Mouse (Mus musculus) testis, postnatal 14 days (tissue): ENCODE results near the gene Spryd3.

ENCODE experiments used
- DNase-seq: peaks from one replicate; pipeline ENCODE4 v3.0.0; 2021; ENCODE audit warnings: low spot score

The Spryd3 gene

DNA sequence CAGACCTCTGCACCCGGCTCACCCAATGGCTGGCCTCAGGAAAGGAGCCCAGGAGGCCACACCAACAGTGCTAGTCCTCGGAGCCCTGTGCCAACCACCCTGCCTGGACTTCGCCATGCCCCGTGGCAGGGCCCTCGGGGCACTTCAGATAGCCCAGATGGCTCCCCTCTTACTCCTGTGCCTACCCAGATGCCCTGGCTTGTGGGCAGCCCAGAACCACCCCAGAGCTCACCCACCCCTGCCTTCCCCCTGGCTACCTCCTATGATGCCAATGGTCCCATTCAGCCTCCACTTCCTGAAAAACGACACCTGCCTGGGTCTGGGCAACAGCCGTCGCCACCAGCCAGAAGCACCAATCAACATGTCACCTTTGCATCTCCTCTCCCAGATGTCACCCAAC is 23.2 kb downstream of the Spryd3 start:
- DNase-seq, result no peak

DNA sequence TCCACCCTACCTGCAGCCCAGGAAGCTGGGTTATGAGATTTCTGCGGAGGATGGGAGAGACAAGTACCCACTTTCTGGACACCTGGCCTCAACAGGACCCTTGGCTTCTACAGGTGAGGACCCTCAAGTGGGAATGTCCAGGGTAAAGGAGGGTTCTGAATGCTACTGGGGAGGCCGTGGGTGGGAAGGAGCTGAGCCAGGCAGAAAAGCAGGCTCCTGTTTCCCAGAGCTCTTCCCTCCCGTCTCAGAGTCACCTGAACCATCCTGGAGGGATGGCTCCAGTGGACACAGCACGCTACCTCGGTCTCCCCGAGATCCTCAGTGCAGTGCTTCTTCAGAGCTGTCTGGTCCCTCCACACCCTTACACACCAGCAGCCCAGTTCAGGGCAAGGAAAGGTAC is 23.9 kb downstream of the Spryd3 start:
- DNase-seq, result no peak

DNA sequence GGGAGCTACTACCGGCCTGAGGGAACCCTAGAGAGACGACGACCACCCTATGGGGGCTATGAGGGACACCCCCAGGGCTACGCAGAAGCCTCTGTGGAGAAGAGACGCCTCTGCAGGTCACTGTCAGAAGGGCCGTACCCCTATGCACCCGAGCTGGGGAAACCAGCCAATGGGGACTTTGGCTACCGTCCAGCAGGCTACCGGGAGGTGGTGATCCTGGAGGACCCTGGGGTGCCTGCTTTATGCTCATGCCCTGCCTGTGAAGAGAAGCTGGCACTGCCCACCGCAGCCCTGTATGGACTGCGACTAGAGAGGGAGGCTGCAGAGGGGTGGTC is 24.6 kb downstream of the Spryd3 start:
- no peak for DNase-seq

- no peak for DNase-seq
Observed at GRCm38 (mm10) chr15:102110701-102111494, 25.1 kb downstream of the Spryd3 start.

DNA sequence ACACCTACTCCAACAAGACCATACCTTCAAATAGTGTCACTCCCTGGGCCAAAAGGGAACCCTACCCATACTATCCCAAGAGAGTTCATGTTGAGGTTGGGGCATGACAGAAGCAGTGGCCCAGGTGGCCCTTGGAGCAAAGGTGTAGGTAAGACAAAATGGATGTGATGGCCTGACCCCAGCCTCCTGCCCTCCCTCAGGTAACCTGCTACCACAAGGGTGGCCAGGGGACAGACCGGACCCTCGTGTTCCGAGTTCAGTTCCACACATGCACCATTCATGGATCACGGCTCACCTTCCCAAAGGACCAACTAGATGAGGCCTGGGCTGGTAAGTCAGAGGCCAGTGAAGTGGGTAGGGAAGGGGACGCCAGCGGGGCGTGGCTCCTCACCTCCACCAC is 25.8 kb downstream of the Spryd3 start:
- no peak for DNase-seq

- peak; percentile 63 for DNase-seq
Observed at GRCm38 (mm10) chr15:102108651-102109525, 27.1 kb downstream of the Spryd3 start.

DNA sequence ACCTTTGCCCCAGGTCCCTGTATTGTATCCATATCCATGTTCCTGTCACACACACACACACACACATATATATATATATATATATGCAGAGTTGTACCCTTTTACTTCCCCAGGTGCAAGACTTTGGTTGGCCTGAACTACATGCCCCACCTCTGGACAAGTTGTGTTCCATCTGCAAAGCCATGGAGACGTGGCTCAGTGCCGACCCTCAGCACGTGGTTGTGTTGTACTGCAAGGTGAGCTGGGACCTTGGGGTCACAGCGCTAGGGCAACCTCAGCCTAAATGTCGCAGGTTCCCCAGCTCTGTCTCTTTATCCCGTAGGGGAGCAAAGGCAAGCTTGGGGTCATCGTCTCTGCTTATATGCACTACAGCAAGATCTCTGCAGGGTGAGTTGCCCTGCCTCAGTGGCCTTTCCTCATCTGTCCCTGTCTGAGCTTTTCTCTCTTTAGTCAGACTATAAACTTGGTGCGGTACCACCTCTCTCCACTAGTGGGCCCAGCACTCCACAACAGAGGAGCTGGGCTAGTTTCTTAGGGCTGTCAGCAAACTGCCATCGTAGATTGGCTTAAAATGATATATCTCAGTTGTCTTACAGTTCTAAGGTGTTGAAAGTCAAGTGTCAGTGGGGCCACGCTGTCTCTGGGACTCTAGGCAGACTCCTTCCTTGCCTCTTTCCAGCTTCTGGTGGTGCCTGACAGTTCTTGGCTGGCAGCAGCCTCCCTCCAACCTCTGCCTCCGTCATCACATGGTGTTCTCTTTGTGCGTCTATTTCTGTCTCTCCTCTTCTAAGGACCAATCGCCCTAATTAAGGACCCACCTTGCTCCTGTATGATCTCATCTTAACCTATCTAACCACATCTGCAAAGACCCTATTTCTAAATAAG is 28.1 kb downstream of the Spryd3 start:
- no peak for DNase-seq

- DNase-seq, result no peak
Observed at GRCm38 (mm10) chr15:102106754-102107456, 29.1 kb downstream of the Spryd3 start.

DNA sequence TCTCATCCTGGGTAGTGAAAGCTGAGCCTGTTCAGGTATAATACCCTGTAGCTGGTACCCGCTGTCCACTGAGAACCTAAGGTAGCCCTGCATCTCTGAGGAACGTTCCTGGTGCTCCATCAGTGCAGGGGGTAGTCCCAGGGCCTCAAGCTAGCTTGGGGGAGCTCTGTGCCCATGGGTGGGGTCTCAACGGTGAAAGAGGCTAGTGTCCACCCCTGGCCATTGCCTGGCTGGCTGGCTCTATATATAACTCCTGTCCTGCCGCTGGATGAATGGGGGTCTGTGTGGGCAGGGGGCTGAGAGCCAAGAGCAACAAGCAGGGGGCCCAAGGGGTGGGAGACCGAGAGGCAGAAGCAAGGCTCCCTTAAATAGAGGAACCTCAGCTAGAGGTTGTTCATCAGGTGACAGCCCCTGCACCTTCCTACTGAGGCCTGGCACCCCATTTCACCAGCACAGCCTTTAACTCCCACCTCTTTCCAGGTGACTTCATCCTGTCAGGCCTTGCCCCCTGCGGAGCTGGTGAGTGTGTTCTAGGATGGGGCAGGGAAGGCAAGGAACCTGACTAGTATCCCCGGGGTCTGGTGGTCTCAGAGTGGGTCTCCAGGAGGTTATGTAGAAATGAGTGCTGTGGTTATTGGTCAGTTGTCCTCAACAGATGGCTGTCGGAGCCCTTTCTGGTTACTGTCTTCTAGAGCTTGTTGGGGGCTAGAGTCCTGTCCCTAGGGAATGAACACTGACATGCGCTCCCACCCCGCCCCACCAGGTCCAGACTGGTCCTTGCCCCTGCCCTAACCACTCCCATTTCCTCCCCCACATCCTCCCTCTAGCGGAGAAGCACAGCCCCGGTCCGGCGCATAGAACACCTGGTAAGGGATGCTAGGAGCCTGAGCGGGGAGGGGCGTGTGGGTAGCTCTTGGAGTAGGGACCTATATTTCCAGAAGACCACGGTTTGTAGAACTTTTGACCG is 30.0 kb downstream of the Spryd3 start:
- DNase-seq, result no peak

GRCm38 (mm10) chr15:102105360-102105759 is 30.7 kb downstream of the Spryd3 start:
- DNase-seq, result no peak

- DNase-seq, result peak; percentile 58
Observed at GRCm38 (mm10) chr15:102103947-102104555, 32.0 kb downstream of the Spryd3 start.

GRCm38 (mm10) chr15:102103371-102103946 is 32.6 kb downstream of the Spryd3 start:
- no peak for DNase-seq

- peak; percentile 69 for DNase-seq
Observed at GRCm38 (mm10) chr15:102102548-102103121, 33.4 kb downstream of the Spryd3 start.

GRCm38 (mm10) chr15:102101672-102102541 is 34.1 kb downstream of the Spryd3 start:
- DNase-seq, result no peak

- DNase-seq, result no peak
Observed at GRCm38 (mm10) chr15:102100996-102101671, 34.9 kb downstream of the Spryd3 start.

GRCm38 (mm10) chr15:102100161-102100981 is 35.7 kb downstream of the Spryd3 start, which contains the start of gene Tns2:
Tns2 (plus strand) TSS chr15:102100413.
- peak; percentile 80 for DNase-seq

- no peak for DNase-seq
Observed at GRCm38 (mm10) chr15:102099771-102100160, 36.3 kb downstream of the Spryd3 start.
